Mouse (Mus musculus) stomach, embryonic 16.5 days (tissue): Measurements from ENCODE around the gene Wars. TPM values are rescaled to one million over a fixed set of nuclear protein-coding genes. Genes with fewer than 3 reads are reported as not detected.

Source experiments
- ATAC-seq: fragments of 200-750 bp; cut with Nextera tagmentation; 2 replicates; pipeline ENCODE4 v1.8.0; 2017; ENCODE audit warnings: moderate number of reproducible peaks, moderate TSS enrichment; ENCODE audit not compliant: insufficient read depth, low FRiP score
- H3K27ac ChIP-seq: fragments of 300-500 bp; sonication (generic); 2 replicates; pipeline ENCODE4 v1.5.1; 2014; ENCODE audit warnings: low read length
- H3K27me3 ChIP-seq: fragments of 300-500 bp; sonication (generic); 2 replicates; pipeline ENCODE4 v1.6.1; 2014; ENCODE audit warnings: low read length, control low read depth, mixed read lengths; ENCODE audit not compliant: control insufficient read depth, insufficient read depth
- H3K36me3 ChIP-seq: fragments of 300-500 bp; sonication (generic); 2 replicates; pipeline ENCODE4 v1.6.1; 2014; ENCODE audit warnings: low read length; ENCODE audit not compliant: control insufficient read depth, insufficient read depth
- H3K4me1 ChIP-seq: fragments of 300-500 bp; sonication (generic); 2 replicates; pipeline ENCODE4 v1.6.1; 2014; ENCODE audit warnings: low read length, control low read depth, mixed read lengths; ENCODE audit not compliant: control insufficient read depth, insufficient read depth
- H3K4me2 ChIP-seq: fragments of 300-500 bp; sonication (generic); 2 replicates; pipeline ENCODE4 v1.6.1; 2014; ENCODE audit warnings: low read depth, low read length, mixed read lengths
- H3K4me3 ChIP-seq: fragments of 300-500 bp; sonication (generic); replicated peaks from 2 replicates; pipeline ENCODE4 v1.5.1; 2014; ENCODE audit warnings: mild to moderate bottlenecking, low read length
- H3K9ac ChIP-seq: fragments of 300-500 bp; sonication (generic); 2 replicates; pipeline ENCODE4 v1.6.1; 2014; ENCODE audit warnings: low read length
- H3K9me3 ChIP-seq: fragments of 300-500 bp; sonication (generic); replicated peaks from 2 replicates; pipeline ENCODE4 v1.6.1; 2016; ENCODE audit warnings: low read length, control low read depth; ENCODE audit not compliant: control insufficient read depth
- WGBS: fragments of 180-500 bp; shearing (Covaris S2); extraction: QIAGEN DNeasy Blood & Tissue Kit; methylation state at CpG from one replicate; pipeline ENCODE4 v1.1.7; 2014; 5-methylcytosine and 5-hydroxymethylcytosine counted together
- polyA plus RNA-seq: library from polyadenylated mRNA; unstranded; fragments of >200 nt; fragmentation: Nextera tagmentation; extraction: Ambion mirVana; gene quantifications from 2 replicates; pipeline ENCODE4 v1.2.1, GENCODE M21; 2015

Gene Wars
- polyA plus RNA-seq, 1 experiment from 2014 or later: 90.5 TPM

DNA sequence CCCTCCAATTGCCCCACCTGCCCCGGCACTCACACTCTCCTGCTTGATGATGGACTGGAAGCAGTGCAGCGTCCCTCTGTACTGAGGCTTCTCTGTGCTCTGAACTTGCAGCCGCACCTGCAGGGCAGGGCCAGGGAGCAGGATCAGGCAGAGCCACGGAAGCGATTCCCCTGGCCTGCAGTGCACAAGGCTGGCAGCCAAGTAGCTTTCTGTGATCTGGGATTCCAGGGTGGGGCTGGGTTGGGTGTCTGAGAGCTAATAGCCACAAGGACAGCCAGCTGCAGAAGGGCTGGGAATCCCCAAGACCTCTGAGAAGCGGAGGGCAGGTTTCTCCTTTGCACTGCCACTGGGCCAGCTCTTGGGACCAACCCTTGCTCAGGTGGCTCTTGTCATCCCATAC lies 66.3 kb downstream of the Wars start:
- 89% methylated on average over 6 of the region's 6 CpGs for WGBS
- no peak overlapping the region for H3K4me2 ChIP-seq
- no peak for ATAC-seq
- H3K9ac ChIP-seq: no peak overlapping the region
- H3K27me3 ChIP-seq: no peaks in the 10 kb centered on the region
- peaks cover 4% of the 10 kb centered on the region; the same call in 1 of the 2 replicates for H3K36me3 ChIP-seq
- no peak overlapping the region for H3K4me3 ChIP-seq
- no peaks in the 10 kb centered on the region for H3K9me3 ChIP-seq
- no peaks in the 10 kb centered on the region for H3K4me1 ChIP-seq
- H3K27ac ChIP-seq: no peak overlapping the region

DNA sequence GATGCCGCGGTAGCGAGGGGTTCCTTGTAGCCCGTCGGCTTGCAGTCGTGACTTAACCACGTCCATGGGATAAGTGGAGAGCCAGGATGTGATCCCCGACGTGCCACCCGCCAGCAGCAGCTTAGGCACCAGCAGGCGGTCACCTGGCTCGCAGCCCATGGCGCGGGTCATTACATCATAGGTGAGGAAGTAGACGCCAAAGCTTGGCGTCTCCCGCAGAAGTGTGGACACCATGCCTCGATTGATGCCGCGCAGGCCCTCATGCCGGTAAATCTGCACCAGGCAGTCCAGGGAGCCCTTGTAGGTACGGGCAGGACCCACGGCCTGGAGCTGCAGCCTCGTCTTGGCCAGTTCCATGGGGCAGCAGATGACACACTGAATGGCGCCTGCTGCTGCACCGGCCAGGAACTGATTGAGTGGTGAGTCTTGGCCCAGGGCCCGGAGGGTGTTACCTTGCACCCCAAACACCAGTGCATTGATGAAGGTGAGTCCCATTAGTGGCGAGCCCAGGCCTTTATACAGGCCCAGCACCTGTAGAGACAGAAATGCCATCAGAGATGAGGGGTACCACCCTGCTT lies 66.9 kb downstream of the Wars start:
- H3K27me3 ChIP-seq: no peaks in the 10 kb centered on the region
- no peaks in the 10 kb centered on the region for H3K4me1 ChIP-seq
- no peak for ATAC-seq
- no peak overlapping the region for H3K4me3 ChIP-seq
- H3K27ac ChIP-seq: no peak overlapping the region
- no peak overlapping the region for H3K9ac ChIP-seq
- no peak overlapping the region for H3K4me2 ChIP-seq
- H3K9me3 ChIP-seq: no peaks in the 10 kb centered on the region
- 94% methylated on average over 28 of the region's 28 CpGs for WGBS
- H3K36me3 ChIP-seq: peaks cover 4% of the 10 kb centered on the region; the same call in 1 of the 2 replicates

DNA sequence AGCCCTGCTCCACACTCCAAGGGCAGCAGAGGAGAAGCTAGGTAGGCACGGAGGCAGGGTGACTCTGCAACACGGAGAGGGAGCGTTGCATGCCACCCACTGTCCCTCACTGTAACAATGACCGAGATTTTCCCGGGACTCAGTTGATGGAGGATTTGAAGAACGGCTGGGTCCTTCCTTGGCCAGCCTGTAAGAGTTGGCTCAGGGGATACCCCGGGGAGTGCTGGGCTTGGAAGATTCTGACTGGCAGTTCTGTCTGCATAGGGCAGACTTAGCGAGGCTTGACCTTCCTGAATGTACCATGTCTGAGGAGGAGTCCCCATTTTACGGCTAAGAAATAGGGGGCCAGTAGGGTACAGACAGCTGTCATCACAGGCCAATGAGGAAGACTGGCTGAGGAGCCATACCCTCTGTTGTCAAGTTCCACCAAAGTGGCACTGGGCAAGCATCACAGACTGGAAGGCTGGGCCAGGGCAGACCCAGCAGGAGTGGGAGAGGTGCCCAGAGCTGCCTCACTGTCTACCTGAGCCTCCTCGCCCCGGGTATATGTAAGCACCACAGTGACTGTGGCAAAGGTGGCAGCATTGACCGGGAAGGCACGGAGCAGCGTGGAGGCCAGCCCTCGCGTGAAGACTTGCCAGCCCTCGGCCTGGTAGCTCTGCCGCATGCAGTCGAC lies 67.6 kb downstream of the Wars start:
- peaks cover 4% of the 10 kb centered on the region; the same call in 1 of the 2 replicates for H3K36me3 ChIP-seq
- H3K9ac ChIP-seq: no peak overlapping the region
- no peaks in the 10 kb centered on the region for H3K4me1 ChIP-seq
- no peak overlapping the region for H3K4me2 ChIP-seq
- no peak overlapping the region for H3K27ac ChIP-seq
- no peak for ATAC-seq
- H3K9me3 ChIP-seq: no peaks in the 10 kb centered on the region
- WGBS: 92% methylated on average over 19 of the region's 19 CpGs
- H3K4me3 ChIP-seq: no peak overlapping the region
- no peaks in the 10 kb centered on the region for H3K27me3 ChIP-seq

DNA sequence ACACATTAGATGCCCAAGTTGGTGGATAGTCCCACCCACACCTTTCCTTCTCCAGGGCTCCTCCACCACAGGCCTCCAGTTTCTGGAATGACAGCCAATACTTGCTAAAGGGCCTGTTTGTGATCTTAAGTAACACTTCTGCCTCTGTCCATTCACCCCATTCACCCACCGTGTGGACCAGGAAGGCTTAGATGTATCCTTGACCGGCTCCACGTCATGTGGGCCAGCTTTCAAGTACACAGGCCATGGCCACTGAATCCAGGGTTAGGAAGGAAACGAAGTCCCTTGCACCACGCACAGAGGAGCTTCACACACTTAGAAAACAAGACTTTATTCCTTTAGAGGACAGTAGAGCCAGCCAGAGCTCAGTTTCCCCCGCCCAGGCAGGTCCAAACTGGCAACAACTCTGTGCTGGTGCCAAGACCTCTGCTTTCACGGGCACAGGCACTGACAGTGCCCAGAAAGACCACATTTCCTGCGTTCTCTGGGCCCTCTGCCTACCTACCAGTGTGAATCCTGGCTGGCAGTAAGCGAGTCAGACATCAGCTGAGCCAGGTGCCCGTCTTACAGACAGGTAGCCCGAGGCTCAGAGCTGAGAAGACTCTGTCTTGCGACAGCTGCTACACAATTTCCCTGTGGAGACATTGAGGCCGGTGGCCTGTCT lies 68.3 kb downstream of the Wars start:
- Histone ChIP-seq H3K4me1 (no peaks in the 10 kb centered on the region), H3K9me3 (no peaks in the 10 kb centered on the region), H3K27ac (no peak overlapping the region), H3K4me3 (no peak overlapping the region), H3K36me3 (peaks cover 4% of the 10 kb centered on the region; the same call in 1 of the 2 replicates), H3K27me3 (no peaks in the 10 kb centered on the region), H3K9ac (no peak overlapping the region), H3K4me2 (no peak overlapping the region)
- no peak for ATAC-seq
- 91% methylated on average over 13 of the region's 13 CpGs for WGBS

DNA sequence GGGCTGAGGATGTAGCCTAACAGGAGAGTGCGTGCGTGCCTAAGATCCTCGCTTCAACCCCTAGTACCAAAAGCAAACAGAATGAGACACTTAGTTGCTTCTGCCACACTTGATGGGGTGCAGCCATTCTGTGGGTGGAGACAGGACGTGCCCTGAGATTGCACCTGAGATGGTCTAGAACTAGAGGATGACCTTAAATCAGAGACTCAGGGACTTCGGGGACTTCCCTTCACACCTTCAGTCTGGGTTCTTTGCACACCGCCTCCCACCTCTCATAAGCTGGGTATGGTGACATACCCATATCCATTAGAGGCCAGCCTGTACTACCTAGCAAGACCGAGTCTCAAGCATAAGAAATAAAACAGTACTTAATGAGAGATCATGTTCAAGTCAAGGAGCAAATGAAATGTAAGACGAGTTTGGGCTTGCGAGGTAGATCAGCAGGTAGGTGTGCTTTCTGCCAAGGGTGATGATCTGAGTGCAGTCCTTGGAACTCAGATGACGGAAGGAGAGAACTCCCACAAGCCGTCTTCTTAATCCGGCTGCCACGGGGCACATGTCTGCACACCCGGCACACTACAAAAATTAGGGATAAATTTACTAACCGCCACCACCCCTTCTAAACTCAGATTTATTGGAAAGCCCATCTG lies 69.6 kb downstream of the Wars start:
- no peak overlapping the region for H3K4me2 ChIP-seq
- peaks cover 4% of the 10 kb centered on the region; the same call in 1 of the 2 replicates for H3K36me3 ChIP-seq
- no peaks in the 10 kb centered on the region for H3K27me3 ChIP-seq
- no peak overlapping the region for H3K9ac ChIP-seq
- ATAC-seq: no peak
- H3K4me1 ChIP-seq: no peaks in the 10 kb centered on the region
- WGBS: 78% methylated on average over 15 of the region's 15 CpGs
- H3K9me3 ChIP-seq: no peaks in the 10 kb centered on the region
- H3K4me3 ChIP-seq: no peak overlapping the region
- H3K27ac ChIP-seq: no peak overlapping the region

DNA sequence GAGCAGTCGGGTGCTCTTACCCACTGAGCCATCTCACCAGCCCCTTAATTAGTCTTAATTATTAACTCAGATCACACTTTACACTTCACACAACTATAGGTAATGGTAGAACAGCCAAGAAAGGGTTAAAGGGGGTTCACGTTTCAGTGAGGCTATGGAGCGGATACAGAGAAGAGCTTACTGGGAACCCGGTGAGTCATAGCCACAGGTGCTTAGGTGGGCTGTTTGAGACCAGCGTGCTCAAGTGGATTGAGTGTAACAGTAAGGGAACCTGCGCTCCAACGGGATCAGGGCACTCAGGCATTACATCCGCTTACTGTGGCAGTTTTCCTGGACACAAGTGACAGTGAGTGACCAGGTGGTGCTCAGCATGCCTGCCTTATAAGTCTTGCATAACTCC lies 70.9 kb downstream of the Wars start:
- Histone ChIP-seq H3K9me3 (no peaks in the 10 kb centered on the region), H3K9ac (no peak overlapping the region), H3K27ac (no peak overlapping the region), H3K4me3 (no peak overlapping the region), H3K4me2 (no peak overlapping the region), H3K27me3 (no peaks in the 10 kb centered on the region), H3K36me3 (peaks cover 4% of the 10 kb centered on the region; the same call in 1 of the 2 replicates), H3K4me1 (no peaks in the 10 kb centered on the region)
- WGBS: 60% methylated on average over 8 of the region's 8 CpGs
- ATAC-seq: no peak

DNA sequence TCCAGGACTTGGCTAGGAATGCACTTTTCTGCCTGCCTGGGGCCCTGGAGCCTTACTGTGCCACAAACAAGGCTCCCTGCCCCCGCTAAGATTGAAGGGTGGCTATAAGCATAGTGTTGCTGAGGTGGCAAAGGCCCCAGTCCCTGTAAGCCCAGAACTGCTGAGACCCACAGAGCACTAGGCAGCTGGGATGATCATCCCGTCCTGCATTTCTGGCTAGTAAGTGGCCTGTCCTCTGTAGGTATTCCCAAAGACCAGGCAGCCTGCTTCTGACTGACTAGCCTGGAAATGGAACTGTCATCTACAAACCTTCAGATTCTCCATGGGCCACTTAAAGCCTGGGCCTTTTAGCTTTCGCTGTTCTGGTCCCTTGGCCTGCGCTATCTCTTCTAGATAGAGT lies 73.5 kb downstream of the Wars start:
- H3K27me3 ChIP-seq: no peaks in the 10 kb centered on the region
- ATAC-seq: no peak
- H3K9ac ChIP-seq: no peak overlapping the region
- H3K4me1 ChIP-seq: no peaks in the 10 kb centered on the region
- WGBS: 94% methylated on average over 4 of the region's 4 CpGs
- no peak overlapping the region for H3K4me3 ChIP-seq
- no peak overlapping the region for H3K4me2 ChIP-seq
- H3K27ac ChIP-seq: no peak overlapping the region
- no peaks in the 10 kb centered on the region for H3K36me3 ChIP-seq
- H3K9me3 ChIP-seq: no peaks in the 10 kb centered on the region

DNA sequence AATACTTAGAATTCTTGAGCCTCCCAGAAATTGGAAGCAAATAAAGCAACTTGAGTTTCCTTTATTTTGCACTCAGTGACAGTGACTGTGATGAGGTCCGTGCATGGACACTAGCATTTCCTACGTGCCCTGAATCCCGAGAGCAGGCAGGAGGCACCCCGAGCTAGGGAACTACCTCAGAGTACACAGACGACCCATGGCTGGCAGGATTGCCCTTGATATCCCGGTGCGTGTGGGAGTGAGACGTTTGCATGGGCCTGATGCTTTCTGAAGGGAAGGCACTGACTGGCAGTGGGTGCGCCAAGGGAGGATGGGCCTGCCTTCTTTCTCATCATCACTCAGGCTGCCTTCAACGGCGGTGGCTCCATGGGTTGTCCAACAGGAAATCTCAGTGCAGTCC lies 77.4 kb downstream of the Wars start:
- 73% methylated on average over 11 of the region's 11 CpGs for WGBS
- H3K4me1 ChIP-seq: no peaks in the 10 kb centered on the region

DNA sequence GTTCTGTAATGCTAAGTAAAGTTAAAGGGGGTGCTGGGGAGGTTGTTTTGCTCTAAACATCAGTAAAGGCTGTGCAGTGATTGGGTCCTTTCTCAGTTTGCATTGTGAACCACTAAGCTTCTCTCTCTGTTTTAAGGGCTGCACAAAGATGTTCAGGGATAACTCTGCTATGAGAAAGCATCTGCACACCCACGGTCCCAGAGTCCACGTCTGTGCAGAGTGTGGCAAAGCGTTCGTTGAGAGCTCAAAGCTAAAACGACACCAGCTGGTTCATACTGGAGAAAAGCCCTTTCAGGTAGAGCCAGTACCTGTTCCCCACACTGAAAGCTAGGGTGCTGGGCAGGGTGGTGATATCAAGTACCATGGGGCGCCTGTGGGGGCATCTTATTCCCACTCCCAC lies 79.5 kb downstream of the Wars start:
- no peaks in the 10 kb centered on the region for H3K27me3 ChIP-seq
- H3K27ac ChIP-seq: no peak overlapping the region
- WGBS: 88% methylated on average over 6 of the region's 6 CpGs
- H3K36me3 ChIP-seq: no peaks in the 10 kb centered on the region; the same call in 1 of the 2 replicates
- no peaks in the 10 kb centered on the region for H3K9me3 ChIP-seq
- H3K4me1 ChIP-seq: no peaks in the 10 kb centered on the region
- H3K4me2 ChIP-seq: no peak overlapping the region
- no peak overlapping the region for H3K4me3 ChIP-seq
- ATAC-seq: no peak
- no peak overlapping the region for H3K9ac ChIP-seq

More for the DNA sequence above, 77.4 kb downstream of the Wars start:
- Histone ChIP-seq H3K4me3 (no peak overlapping the region), H3K9me3 (no peaks in the 10 kb centered on the region), H3K27ac (no peak overlapping the region), H3K9ac (no peak overlapping the region), H3K27me3 (no peaks in the 10 kb centered on the region), H3K36me3 (no peaks in the 10 kb centered on the region; the same call in 1 of the 2 replicates), H3K4me2 (no peak overlapping the region)
- ATAC-seq: no peak
